Mouse (Mus musculus): ENCODE results near the gene Cfap36.

DNA sequence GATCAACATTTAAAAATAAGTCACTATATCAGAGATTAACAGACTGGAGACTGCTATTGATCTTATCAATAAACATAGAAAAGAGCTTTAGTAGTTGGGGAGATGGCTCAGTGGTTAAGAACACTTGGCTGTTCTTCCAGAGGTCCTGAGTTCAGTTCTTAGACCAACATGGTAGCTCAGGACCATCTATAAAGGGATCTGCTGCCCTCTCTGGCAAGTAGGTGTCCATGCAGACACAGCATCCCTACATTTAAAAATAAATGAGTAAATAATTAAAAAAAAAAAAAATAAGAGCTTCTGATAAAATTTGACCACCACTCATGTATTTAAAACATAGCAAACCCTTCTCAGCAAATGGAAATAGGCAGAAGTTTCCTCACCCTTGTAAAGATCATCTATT, 9.2 kb downstream of the Cfap36 start:
- TF ChIP-seq EP300 (IDR thresholded peaks at IDR 0.05; ENCODE audit: low read depth) (no peak), CTCF (IDR thresholded peaks at IDR 0.05; ENCODE audit: low read depth) (no peak)
